ENCODE assay signal across 9 mouse cellular contexts in genomic region chr10:89205858-89206257, GRCm38 (mm10).
DNase-seq lines count a peak whose midpoint lies in the region; ATAC-seq and TF ChIP-seq lines count a peak whose summit lies in the region.
"Had no signal": no experiment of that assay in that cellular context is flagged by ENCODE, and none has a peak within 500 bp of the region (broad histone marks: within the 10 kb centered on the region; RNA-seq: fewer than 3 reads in every experiment).

No protein-coding gene starts in this region.

- H3K4me2 ChIP-seq in forebrain, postnatal 0 days (ENCODE audit: low read depth) = no peak overlapping the region
- H3K4me2 ChIP-seq in forebrain, embryonic 13.5 days = no peak overlapping the region
- no peak overlapping the region for H3K4me2 ChIP-seq in lung, embryonic 14.5 days
- H3K4me2 ChIP-seq in embryonic facial prominence, embryonic 11.5 days (ENCODE audit: low read depth, low read length) = no peak overlapping the region
- H3K4me2 ChIP-seq in neural tube, embryonic 12.5 days (replicated peaks) = no peak overlapping the region

- peak; percentile 58 for TF ChIP-seq CTCF in forebrain, postnatal 0 days (IDR thresholded peaks at IDR 0.05; ENCODE audit: low read depth)
- TF ChIP-seq CTCF in lung, embryonic 14.5 days (IDR thresholded peaks at IDR 0.05; ENCODE audit: low read depth) = peak; percentile 62

- no peaks in the 10 kb centered on the region for H3K4me1 ChIP-seq in forebrain, postnatal 0 days (ENCODE audit: insufficient read depth)
- H3K4me1 ChIP-seq in forebrain, embryonic 13.5 days = no peaks in the 10 kb centered on the region
- no peaks in the 10 kb centered on the region for H3K4me1 ChIP-seq in lung, embryonic 14.5 days (ENCODE audit: insufficient read depth)
- H3K4me1 ChIP-seq in embryonic facial prominence, embryonic 11.5 days (ENCODE audit: control insufficient read depth, insufficient read depth, low read length) = no peaks in the 10 kb centered on the region
- no peaks in the 10 kb centered on the region for H3K4me1 ChIP-seq in neural tube, embryonic 12.5 days
- H3K4me1 ChIP-seq: megakaryocyte, embryonic 14.5 days had no signal

- DNase-seq in forebrain, postnatal 0 days = no peak
- peak; percentile 59 for DNase-seq in lung, embryonic 14.5 days
- no peak for DNase-seq in lung, postnatal 25 days (ENCODE audit: low spot score)
- DNase-seq in NIH3T3 (ENCODE audit: low read depth) = peak; percentile 57
- peak; percentile 58 for DNase-seq in embryonic facial prominence, embryonic 11.5 days (ENCODE audit: low spot score)
- no peak for DNase-seq in spleen, postnatal 14 days (ENCODE audit: low spot score in 2 of 2)

- H3K36me3 ChIP-seq in forebrain, postnatal 0 days (ENCODE audit: insufficient read depth) = no peaks in the 10 kb centered on the region
- H3K36me3 ChIP-seq in forebrain, embryonic 13.5 days (ENCODE audit: poor library complexity, severe bottlenecking) = no peaks in the 10 kb centered on the region
- H3K36me3 ChIP-seq in lung, embryonic 14.5 days (ENCODE audit: insufficient read depth) = no peaks in the 10 kb centered on the region
- no peaks in the 10 kb centered on the region for H3K36me3 ChIP-seq in embryonic facial prominence, embryonic 11.5 days (replicated peaks; ENCODE audit: control insufficient read depth, insufficient read depth, low read depth, low read length)
- H3K36me3 ChIP-seq in neural tube, embryonic 12.5 days = no peaks in the 10 kb centered on the region

- H3K9me3 ChIP-seq in forebrain, postnatal 0 days (ENCODE audit: low read length) = no peaks in the 10 kb centered on the region
- no peaks in the 10 kb centered on the region for H3K9me3 ChIP-seq in forebrain, embryonic 13.5 days (replicated peaks)
- H3K9me3 ChIP-seq in lung, embryonic 14.5 days (ENCODE audit: low read depth, low read length) = no peaks in the 10 kb centered on the region
- no peaks in the 10 kb centered on the region for H3K9me3 ChIP-seq in embryonic facial prominence, embryonic 11.5 days (replicated peaks; ENCODE audit: control insufficient read depth, low read length)
- no peaks in the 10 kb centered on the region for H3K9me3 ChIP-seq in neural tube, embryonic 12.5 days
- H3K9me3 ChIP-seq: megakaryocyte, embryonic 14.5 days had no signal

- no peak overlapping the region for H3K27ac ChIP-seq in forebrain, postnatal 0 days (ENCODE audit: low read depth, low read length)
- H3K27ac ChIP-seq in forebrain, embryonic 13.5 days = no peak overlapping the region
- H3K27ac ChIP-seq in lung, embryonic 14.5 days (ENCODE audit: low read depth) = no peak overlapping the region
- H3K27ac ChIP-seq in embryonic facial prominence, embryonic 11.5 days (replicated peaks; ENCODE audit: low read depth, low read length) = no peak overlapping the region
- H3K27ac ChIP-seq in neural tube, embryonic 12.5 days = no peak overlapping the region

- H3K9ac ChIP-seq in forebrain, postnatal 0 days = no peak overlapping the region
- no peak overlapping the region for H3K9ac ChIP-seq in forebrain, embryonic 13.5 days
- H3K9ac ChIP-seq in lung, embryonic 14.5 days = no peak overlapping the region
- no peak overlapping the region for H3K9ac ChIP-seq in embryonic facial prominence, embryonic 11.5 days (replicated peaks; ENCODE audit: low read length)
- no peak overlapping the region for H3K9ac ChIP-seq in neural tube, embryonic 12.5 days

- WGBS in forebrain, postnatal 0 days = 45% methylated on average over 2 of the region's 2 CpGs
- WGBS in forebrain, embryonic 13.5 days = 31% methylated on average over 2 of the region's 2 CpGs
- WGBS in lung, embryonic 14.5 days = 39% methylated on average over 2 of the region's 2 CpGs
- WGBS in embryonic facial prominence, embryonic 11.5 days = 44% methylated on average over 2 of the region's 2 CpGs
- 49% methylated on average over 2 of the region's 2 CpGs for WGBS in neural tube, embryonic 12.5 days

- no peak overlapping the region for H3K4me3 ChIP-seq in forebrain, postnatal 0 days (ENCODE audit: low read depth, low read length)
- H3K4me3 ChIP-seq in forebrain, embryonic 13.5 days = no peak overlapping the region
- H3K4me3 ChIP-seq in lung, embryonic 14.5 days (ENCODE audit: low read depth, low read length) = no peak overlapping the region
- H3K4me3 ChIP-seq in embryonic facial prominence, embryonic 11.5 days (ENCODE audit: low read depth, low read length) = no peak overlapping the region
- H3K4me3 ChIP-seq in neural tube, embryonic 12.5 days = no peak overlapping the region
- H3K4me3 ChIP-seq: megakaryocyte, embryonic 14.5 days had no signal

- H3K27me3 ChIP-seq in forebrain, postnatal 0 days (ENCODE audit: insufficient read depth, low read length) = no peaks in the 10 kb centered on the region
- no peaks in the 10 kb centered on the region for H3K27me3 ChIP-seq in forebrain, embryonic 13.5 days
- H3K27me3 ChIP-seq in lung, embryonic 14.5 days (ENCODE audit: insufficient read depth, low read length) = no peaks in the 10 kb centered on the region
- H3K27me3 ChIP-seq in embryonic facial prominence, embryonic 11.5 days (ENCODE audit: control insufficient read depth, insufficient read depth, low read length) = no peaks in the 10 kb centered on the region
- H3K27me3 ChIP-seq in neural tube, embryonic 12.5 days (replicated peaks) = no peaks in the 10 kb centered on the region
- H3K27me3 ChIP-seq: megakaryocyte, embryonic 14.5 days had no signal

- ATAC-seq in forebrain, postnatal 0 days = no peak
- no peak for ATAC-seq in forebrain, embryonic 13.5 days
- ATAC-seq in lung, embryonic 14.5 days (ENCODE audit: insufficient read depth) = no peak
- ATAC-seq in embryonic facial prominence, embryonic 11.5 days (replicated peaks; ENCODE audit: insufficient number of reproducible peaks, low FRiP score, low TSS enrichment, low read depth) = no peak
- ATAC-seq in neural tube, embryonic 12.5 days (ENCODE audit: low FRiP score, low read depth) = 0 out of 2 replicates have a peak, but pooled peaks have one; percentile 25

Comparison
In these comparisons a context has a peak if more than half of its experiments do, and no peak if none do; other contexts are left out.
1. DNase-seq: peak in lung, embryonic 14.5 days (single experiment), NIH3T3 (single experiment) and embryonic facial prominence, embryonic 11.5 days (single experiment); none in forebrain, postnatal 0 days (single experiment), lung, postnatal 25 days (single experiment) and spleen, postnatal 14 days (0 of 2).